Mouse (Mus musculus) hindbrain, embryonic 14.5 days (tissue): ENCODE results near the gene Hoxb4. TPM values are rescaled to one million over a fixed set of nuclear protein-coding genes. Genes with fewer than 3 reads are reported as not detected.

Experiments
- ATAC-seq: fragments of 200-750 bp; cut with Nextera tagmentation; 2 replicates; pipeline ENCODE4 v1.8.0; 2017; ENCODE audit warnings: moderate number of reproducible peaks, mild to moderate bottlenecking, moderate TSS enrichment, moderate library complexity; ENCODE audit not compliant: low FRiP score
- DNase-seq: peaks from one replicate; pipeline ENCODE4 v3.0.0-alpha.2; 2015; ENCODE audit warnings: low spot score
- H3K27ac ChIP-seq: fragments of 300-500 bp; sonication (generic); 2 replicates; pipeline ENCODE4 v1.5.1; 2014; ENCODE audit warnings: mild to moderate bottlenecking, moderate library complexity
- H3K27me3 ChIP-seq: fragments of 300-500 bp; sonication (generic); 2 replicates; pipeline ENCODE4 v1.6.1; 2014; ENCODE audit warnings: mild to moderate bottlenecking, low read length, mixed read lengths; ENCODE audit not compliant: control insufficient read depth, insufficient read depth
- H3K36me3 ChIP-seq: fragments of 300-500 bp; sonication (generic); replicated peaks from 2 replicates; pipeline ENCODE4 v1.6.1; 2014; ENCODE audit not compliant: control insufficient read depth, insufficient read depth
- H3K4me1 ChIP-seq: fragments of 300-500 bp; sonication (generic); replicated peaks from 2 replicates; pipeline ENCODE4 v1.6.1; 2014; ENCODE audit warnings: antibody characterized with exemption, low read length, mixed read lengths; ENCODE audit not compliant: control insufficient read depth, insufficient read depth
- H3K4me2 ChIP-seq: fragments of 300-500 bp; sonication (generic); replicated peaks from 2 replicates; pipeline ENCODE4 v1.6.1; 2014; ENCODE audit warnings: mild to moderate bottlenecking, moderate library complexity
- H3K4me3 ChIP-seq: fragments of 300-500 bp; sonication (generic); replicated peaks from 2 replicates; pipeline ENCODE4 v1.5.1; 2014; ENCODE audit warnings: mild to moderate bottlenecking, low read length
- H3K9ac ChIP-seq: fragments of 300-500 bp; sonication (generic); 2 replicates; pipeline ENCODE4 v1.6.1; 2014
- H3K9me3 ChIP-seq: fragments of 300-500 bp; sonication (generic); 2 replicates; pipeline ENCODE4 v1.6.1; 2016; ENCODE audit warnings: low read length; ENCODE audit not compliant: control insufficient read depth
- WGBS: fragments of 180-500 bp; shearing (Covaris S2); extraction: QIAGEN DNeasy Blood & Tissue Kit; methylation state at CpG from one replicate; pipeline ENCODE4 v1.1.7; 2014; 5-methylcytosine and 5-hydroxymethylcytosine counted together
- polyA plus RNA-seq: library from polyadenylated mRNA; unstranded; fragments of >200 nt; fragmentation: Nextera tagmentation; extraction: Ambion mirVana; gene quantifications from 2 replicates; pipeline ENCODE4 v1.2.1, GENCODE M21; 2014

Gene Hoxb4
- polyA plus RNA-seq: 4.0 and 5.4 TPM in 2 replicates

- no peak for DNase-seq
- H3K9me3 ChIP-seq: no peaks in the 10 kb centered on the region
- peak; percentile 51 for ATAC-seq
- peak within 1 kb of the TSS; percentile 77 for H3K4me2 ChIP-seq
- H3K27me3 ChIP-seq: peaks cover 90% of the 10 kb centered on the region
- no peaks in the 10 kb centered on the region; the same call in 1 of the 2 replicates for H3K4me1 ChIP-seq
- WGBS: 1% methylated on average over 28 of the region's 28 CpGs
- peak within 1 kb of the TSS; percentile 97 for H3K9ac ChIP-seq
- H3K36me3 ChIP-seq: no peaks in the 10 kb centered on the region
- peak within 1 kb of the TSS; percentile 99 for H3K27ac ChIP-seq
- peak within 1 kb of the TSS; percentile 48 for H3K4me3 ChIP-seq
Measured at GRCm38 (mm10) chr11:96317608-96318367, at the start of gene Hoxb4. Gene Hoxb4 (plus strand): TSS chr11:96318267.

GRCm38 (mm10) chr11:96269869-96270268, 48.2 kb upstream of the Hoxb4 start:
- H3K36me3 ChIP-seq: no peaks in the 10 kb centered on the region
- no peaks in the 10 kb centered on the region for H3K4me1 ChIP-seq
- no peak for ATAC-seq
- WGBS: under 1% methylated on average over 19 of the region's 19 CpGs
- H3K27me3 ChIP-seq: peaks cover 100% of the 10 kb centered on the region
- no peak overlapping the region for H3K4me2 ChIP-seq
- DNase-seq: no peak
- no peak overlapping the region for H3K27ac ChIP-seq
- H3K4me3 ChIP-seq: no peak overlapping the region
- H3K9ac ChIP-seq: no peak overlapping the region
- H3K9me3 ChIP-seq: no peaks in the 10 kb centered on the region

GRCm38 (mm10) chr11:96270996-96271540, 47.0 kb upstream of the Hoxb4 start, which contains the start of gene Hoxb9:
Gene Hoxb9 (plus strand): TSS chr11:96271457.
- peak within 1 kb of the TSS; percentile 8 for H3K4me2 ChIP-seq
- no peaks in the 10 kb centered on the region for H3K36me3 ChIP-seq
- WGBS: under 1% methylated on average over 40 of the region's 40 CpGs
- H3K27ac ChIP-seq: no peak within 1 kb of the TSS
- no peak within 1 kb of the TSS for H3K9ac ChIP-seq
- H3K4me3 ChIP-seq: peak within 1 kb of the TSS; percentile 23
- no peak for DNase-seq
- no peak for ATAC-seq
- H3K9me3 ChIP-seq: no peaks in the 10 kb centered on the region
- H3K4me1 ChIP-seq: no peaks in the 10 kb centered on the region
- H3K27me3 ChIP-seq: peaks cover 100% of the 10 kb centered on the region

- no peak overlapping the region for H3K9ac ChIP-seq
- WGBS: under 1% methylated on average over 51 of the region's 52 CpGs
- H3K9me3 ChIP-seq: no peaks in the 10 kb centered on the region
- H3K4me3 ChIP-seq: peak overlapping the region; percentile 23
- no peaks in the 10 kb centered on the region for H3K36me3 ChIP-seq
- H3K4me1 ChIP-seq: no peaks in the 10 kb centered on the region
- peaks cover 100% of the 10 kb centered on the region for H3K27me3 ChIP-seq
- DNase-seq: no peak
- no peak overlapping the region for H3K27ac ChIP-seq
- ATAC-seq: no peak
- H3K4me2 ChIP-seq: peak overlapping the region; percentile 8
Measured at GRCm38 (mm10) chr11:96271541-96272011, 46.5 kb upstream of the Hoxb4 start.

GRCm38 (mm10) chr11:96272024-96272921, 45.8 kb upstream of the Hoxb4 start:
- H3K4me2 ChIP-seq: peak overlapping the region; percentile 8
- peak overlapping the region; percentile 23 for H3K4me3 ChIP-seq

DNA sequence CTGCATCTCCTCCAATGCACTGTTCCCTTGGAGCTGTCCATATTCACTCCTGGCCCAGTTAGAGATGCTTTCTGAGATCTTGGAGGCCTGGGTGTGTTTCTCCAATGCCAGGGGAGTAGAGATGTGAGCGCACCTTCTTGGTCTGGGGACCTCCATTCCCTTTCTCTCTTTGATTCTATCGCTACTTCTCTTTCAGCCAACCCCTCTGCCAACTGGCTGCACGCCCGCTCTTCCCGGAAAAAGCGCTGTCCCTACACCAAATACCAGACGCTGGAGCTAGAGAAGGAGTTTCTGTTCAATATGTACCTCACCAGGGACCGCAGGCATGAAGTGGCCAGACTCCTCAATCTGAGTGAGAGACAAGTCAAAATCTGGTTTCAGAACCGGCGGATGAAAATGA, 43.6 kb upstream of the Hoxb4 start:
- no peak for ATAC-seq
- DNase-seq: no peak
- Histone ChIP-seq H3K9me3 (no peaks in the 10 kb centered on the region), H3K27me3 (peaks cover 99% of the 10 kb centered on the region), H3K4me2 (no peak overlapping the region), H3K4me1 (no peaks in the 10 kb centered on the region), H3K4me3 (no peak overlapping the region), H3K9ac (no peak overlapping the region), H3K36me3 (no peaks in the 10 kb centered on the region), H3K27ac (no peak overlapping the region)
- WGBS: 6% methylated on average over 10 of the region's 10 CpGs

More at GRCm38 (mm10) chr11:96272024-96272921, 45.8 kb upstream of the Hoxb4 start:
- under 1% methylated on average over 56 of the region's 58 CpGs for WGBS
- Histone ChIP-seq H3K4me1 (no peaks in the 10 kb centered on the region), H3K27ac (no peak overlapping the region), H3K9ac (no peak overlapping the region), H3K9me3 (no peaks in the 10 kb centered on the region), H3K36me3 (no peaks in the 10 kb centered on the region), H3K27me3 (peaks cover 100% of the 10 kb centered on the region)
- no peak for ATAC-seq
- no peak for DNase-seq

DNA sequence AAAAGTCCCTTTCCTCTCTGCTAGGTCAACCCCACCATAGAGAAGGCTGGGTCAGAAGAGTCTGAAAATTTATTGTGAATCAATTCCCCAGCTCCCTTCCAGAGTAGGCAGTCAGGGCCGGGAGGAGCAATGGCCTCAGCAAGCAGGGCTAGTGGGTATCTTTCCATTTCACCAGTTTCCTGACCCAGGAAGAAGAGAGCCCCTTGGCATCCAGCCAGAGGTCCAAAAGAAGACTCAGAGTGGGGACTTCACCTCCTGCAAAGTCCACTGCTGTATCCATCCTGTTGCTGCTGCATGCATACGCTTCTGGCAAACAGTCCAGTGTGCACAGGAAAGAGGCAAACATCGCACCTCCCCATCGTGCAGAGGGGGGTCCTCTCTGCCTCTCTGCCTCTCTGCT, 42.2 kb upstream of the Hoxb4 start:
- Histone ChIP-seq H3K4me1 (no peaks in the 10 kb centered on the region), H3K4me2 (no peak overlapping the region), H3K27ac (no peak overlapping the region), H3K4me3 (no peak overlapping the region), H3K9me3 (no peaks in the 10 kb centered on the region), H3K9ac (no peak overlapping the region), H3K27me3 (peaks cover 99% of the 10 kb centered on the region), H3K36me3 (no peaks in the 10 kb centered on the region)
- DNase-seq: no peak
- 7% methylated on average over 4 of the region's 4 CpGs for WGBS
- ATAC-seq: no peak

DNA sequence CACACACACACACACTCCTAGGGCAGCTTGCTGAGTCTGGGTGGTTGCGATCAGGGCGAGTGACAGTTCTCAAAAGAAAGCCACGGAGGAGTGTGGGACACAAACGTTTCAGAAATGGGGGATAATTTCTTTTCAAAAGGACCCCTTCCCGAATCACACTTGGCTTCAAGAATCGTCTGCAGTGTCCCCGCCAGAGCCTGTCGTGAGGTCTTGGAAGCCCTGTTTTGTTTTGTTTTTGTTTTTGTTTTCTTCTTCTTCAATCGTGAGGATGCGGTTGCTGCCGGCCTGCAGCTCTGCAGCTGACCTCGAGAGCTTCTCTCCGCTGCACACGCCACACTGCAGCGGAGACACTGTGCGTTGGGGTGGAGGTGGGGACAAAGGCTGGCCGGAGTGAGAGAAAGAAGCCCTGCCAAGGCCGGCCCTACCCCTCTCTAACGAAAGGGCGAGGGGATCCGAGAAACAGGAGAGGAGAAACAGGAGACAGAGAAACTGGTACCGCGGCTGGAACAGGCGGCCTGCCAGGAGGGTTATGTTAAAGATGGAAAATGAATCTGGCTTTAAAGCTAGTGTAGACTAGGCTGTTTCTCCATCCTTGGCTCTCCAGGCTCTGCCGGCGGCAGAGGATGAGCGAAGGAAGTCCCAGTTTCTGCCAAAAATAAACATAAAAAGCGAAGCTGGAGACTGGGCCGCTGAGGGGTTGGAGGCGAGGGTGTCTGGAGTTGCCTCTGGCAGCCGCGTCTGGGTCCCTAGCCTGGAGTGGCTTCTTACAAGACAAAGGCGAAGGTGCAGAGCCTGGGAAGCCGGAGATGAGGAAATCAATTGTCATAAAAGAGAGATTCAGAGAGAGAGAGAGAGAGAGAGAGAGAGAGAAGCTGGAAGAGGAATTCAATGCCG, 40.7 kb upstream of the Hoxb4 start:
- no peaks in the 10 kb centered on the region for H3K36me3 ChIP-seq
- no peak overlapping the region for H3K4me3 ChIP-seq
- no peaks in the 10 kb centered on the region for H3K4me1 ChIP-seq
- no peak for DNase-seq
- ATAC-seq: no peak
- H3K9me3 ChIP-seq: no peaks in the 10 kb centered on the region
- H3K4me2 ChIP-seq: peak overlapping the region; percentile 32
- peak overlapping the region; percentile 47 for H3K27ac ChIP-seq
- WGBS: 3% methylated on average over 35 of the region's 35 CpGs
- peaks cover 92% of the 10 kb centered on the region for H3K27me3 ChIP-seq
- peak overlapping the region; percentile 33 for H3K9ac ChIP-seq
